Mouse (Mus musculus) G1E-ER4 (cell line): ENCODE results near the gene Anapc16. TPM values are rescaled to one million over a fixed set of nuclear protein-coding genes. Genes with fewer than 3 reads are reported as not detected.

ENCODE experiments used
- GATA1 ChIP-seq: IDR thresholded peaks from one replicate; pipeline ENCODE4 v1.8.0; 2012; ENCODE audit warnings: low read length, inconsistent platforms
- polyA plus RNA-seq: library from polyadenylated mRNA; stranded (reverse); fragments of >175 nt; gene quantifications from 2 replicates; pipeline ENCODE4 v1.2.3, GENCODE M21; 2012

Gene Anapc16
- polyA plus RNA-seq, result 26.0 and 54.9 TPM in 2 replicates

GRCm38 (mm10) chr10:60002673-60003212, at the start of gene Anapc16, which contains the start of gene Ascc1:
Gene Anapc16 (minus strand): TSS chr10:60003135.
Gene Ascc1 (plus strand): TSS chr10:60002805.
- no peak for TF ChIP-seq GATA1

GRCm38 (mm10) chr10:60050581-60050980, 47.6 kb upstream of the Anapc16 start:
- no peak for TF ChIP-seq GATA1

GRCm38 (mm10) chr10:60046696-60047095, 43.8 kb upstream of the Anapc16 start:
- no peak for TF ChIP-seq GATA1

- no peak for TF ChIP-seq GATA1
Measured at GRCm38 (mm10) chr10:60042350-60042922, 39.5 kb upstream of the Anapc16 start.

- no peak for TF ChIP-seq GATA1
Measured at GRCm38 (mm10) chr10:60035744-60036143, 32.8 kb upstream of the Anapc16 start.

GRCm38 (mm10) chr10:60034621-60035020, 31.7 kb upstream of the Anapc16 start:
- no peak for TF ChIP-seq GATA1

GRCm38 (mm10) chr10:60033064-60033463, 30.1 kb upstream of the Anapc16 start:
- no peak for TF ChIP-seq GATA1

GRCm38 (mm10) chr10:60032622-60033021, 29.7 kb upstream of the Anapc16 start:
- TF ChIP-seq GATA1, result no peak

- TF ChIP-seq GATA1, result no peak
Measured at GRCm38 (mm10) chr10:60031985-60032384, 29.1 kb upstream of the Anapc16 start.

- no peak for TF ChIP-seq GATA1
Measured at GRCm38 (mm10) chr10:60031562-60031961, 28.6 kb upstream of the Anapc16 start.

GRCm38 (mm10) chr10:60029387-60029786, 26.5 kb upstream of the Anapc16 start:
- no peak for TF ChIP-seq GATA1

- TF ChIP-seq GATA1, result no peak
Measured at GRCm38 (mm10) chr10:60028979-60029378, 26.0 kb upstream of the Anapc16 start.

GRCm38 (mm10) chr10:60028181-60028580, 25.2 kb upstream of the Anapc16 start:
- no peak for TF ChIP-seq GATA1

- TF ChIP-seq GATA1, result no peak
Measured at GRCm38 (mm10) chr10:60027619-60028084, 24.7 kb upstream of the Anapc16 start.

GRCm38 (mm10) chr10:60026759-60027395, 23.9 kb upstream of the Anapc16 start:
- no peak for TF ChIP-seq GATA1

GRCm38 (mm10) chr10:60023751-60024150, 20.8 kb upstream of the Anapc16 start:
- TF ChIP-seq GATA1, result no peak

- TF ChIP-seq GATA1, result no peak
Measured at GRCm38 (mm10) chr10:60019299-60019698, 16.4 kb upstream of the Anapc16 start.
